Mouse (Mus musculus): ENCODE data around the gene Hist1h2ap. TPM values are rescaled to one million over a fixed set of nuclear protein-coding genes. Genes with fewer than 3 reads are reported as not detected.
A peak's percentile ranks its signal among the peaks of the same experiment; 100 is the strongest.
"Not testable (repeated sequence)": the region's sequence is repeated elsewhere in the genome, so short reads cannot be mapped to it uniquely, and the experiment has no call there.

Gene Hist1h2ap
- polyA plus RNA-seq, 1 experiment = 102 TPM

DNA sequence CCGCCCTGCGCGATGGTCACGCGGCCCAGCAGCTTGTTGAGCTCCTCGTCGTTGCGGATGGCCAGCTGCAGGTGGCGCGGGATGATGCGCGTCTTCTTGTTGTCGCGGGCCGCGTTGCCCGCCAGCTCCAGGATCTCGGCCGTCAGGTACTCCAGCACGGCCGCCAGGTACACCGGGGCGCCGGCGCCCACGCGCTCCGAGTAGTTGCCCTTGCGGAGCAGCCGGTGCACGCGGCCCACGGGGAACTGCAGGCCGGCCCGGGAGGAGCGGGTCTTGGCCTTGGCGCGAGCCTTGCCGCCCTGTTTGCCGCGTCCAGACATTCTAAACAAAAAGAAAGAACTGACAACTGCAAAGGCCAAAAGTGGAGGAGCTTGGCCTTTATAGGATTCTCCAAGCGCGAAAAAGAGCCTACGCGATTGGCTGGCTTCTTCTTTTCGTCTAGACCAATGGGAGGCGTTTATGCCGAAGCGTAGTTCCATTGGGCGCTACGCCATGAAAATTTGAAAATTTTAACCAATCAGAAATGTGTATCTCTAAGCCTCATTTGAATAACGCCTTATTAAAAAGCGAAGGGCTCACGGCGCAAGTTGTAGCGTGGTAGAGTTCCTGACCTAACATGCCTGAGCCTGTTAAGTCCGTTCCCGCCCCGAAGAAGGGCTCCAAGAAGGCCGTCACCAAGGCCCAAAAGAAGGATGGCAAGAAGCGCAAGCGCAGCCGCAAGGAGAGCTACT lies 46.2 kb downstream of the Hist1h2ap start, which contains the start of the genes Hist1h2an and Hist1h2bp:
Gene Hist1h2an (minus strand): TSS at position 320 of the 731 bp plus-strand sequence.
Gene Hist1h2bp (plus strand): TSS at position 563 of the 731 bp plus-strand sequence.
- H3K4me1 ChIP-seq (ENCODE audit: control insufficient read depth, insufficient read depth, low read length) = not testable (repeated sequence)
- peak; percentile 95 for TF ChIP-seq POLR2A (IDR thresholded peaks at IDR 0.05; ENCODE audit: borderline replicate concordance, control insufficient read depth, low read depth, low read length)
- Histone ChIP-seq H3K4me3 (replicated peaks; ENCODE audit: control insufficient read depth, low read depth, low read length) (peak within 1 kb of the TSS; percentile 63), H3K27ac (ENCODE audit: control insufficient read depth, insufficient read depth, low read depth, low read length, poor library complexity) (peak within 1 kb of the TSS; percentile 96)
- under 1% methylated on average over 40 of the region's 63 CpGs for WGBS

DNA sequence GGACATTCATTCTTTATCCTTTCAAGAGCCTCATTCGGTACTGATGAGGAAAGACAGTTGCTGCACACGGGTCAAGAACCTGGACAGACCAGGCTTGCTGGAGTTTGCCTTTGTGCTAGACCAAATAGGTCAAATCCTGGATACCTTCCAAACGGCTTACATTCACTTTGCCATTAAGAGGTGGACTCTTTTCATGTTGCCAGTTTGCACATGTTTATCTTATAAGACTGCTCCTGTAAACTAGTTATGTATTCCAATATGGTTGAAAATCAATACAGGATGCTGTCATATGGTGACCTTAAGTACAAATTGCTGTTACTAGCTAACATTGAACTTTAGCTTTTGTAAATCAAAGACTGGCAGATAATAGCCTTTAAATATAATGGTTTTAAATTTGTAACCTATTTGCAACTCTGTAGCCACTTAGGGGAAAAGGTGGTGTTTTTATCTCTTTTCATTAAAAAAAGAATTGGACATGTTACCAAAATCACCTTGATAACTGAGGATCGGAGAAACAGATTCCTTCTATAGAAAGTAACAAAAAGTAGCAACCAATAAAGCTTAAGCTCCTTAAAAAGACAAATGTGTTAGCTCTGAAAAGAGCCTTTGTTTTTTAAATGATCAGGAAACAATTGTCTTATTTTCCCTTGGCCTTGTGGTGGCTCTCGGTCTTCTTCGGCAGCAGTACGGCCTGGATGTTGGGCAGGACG lies 47.0 kb downstream of the Hist1h2ap start:
- WGBS = 13% methylated on average over 8 of the region's 8 CpGs
- H3K4me1 ChIP-seq (ENCODE audit: control insufficient read depth, insufficient read depth, low read length) = peaks cover 3% of the 10 kb centered on the region; the same call in 1 of the 2 replicates
- H3K27ac ChIP-seq (ENCODE audit: control insufficient read depth, insufficient read depth, low read depth, low read length, poor library complexity) = peak overlapping the region; percentile 96
- H3K4me3 ChIP-seq (replicated peaks; ENCODE audit: control insufficient read depth, low read depth, low read length) = peak overlapping the region; percentile 63
- TF ChIP-seq CTCF (IDR thresholded peaks at IDR 0.05; ENCODE audit: control insufficient read depth, insufficient read depth, low read length) (no peak), POLR2A (IDR thresholded peaks at IDR 0.05; ENCODE audit: borderline replicate concordance, control insufficient read depth, low read depth, low read length) (no peak)

DNA sequence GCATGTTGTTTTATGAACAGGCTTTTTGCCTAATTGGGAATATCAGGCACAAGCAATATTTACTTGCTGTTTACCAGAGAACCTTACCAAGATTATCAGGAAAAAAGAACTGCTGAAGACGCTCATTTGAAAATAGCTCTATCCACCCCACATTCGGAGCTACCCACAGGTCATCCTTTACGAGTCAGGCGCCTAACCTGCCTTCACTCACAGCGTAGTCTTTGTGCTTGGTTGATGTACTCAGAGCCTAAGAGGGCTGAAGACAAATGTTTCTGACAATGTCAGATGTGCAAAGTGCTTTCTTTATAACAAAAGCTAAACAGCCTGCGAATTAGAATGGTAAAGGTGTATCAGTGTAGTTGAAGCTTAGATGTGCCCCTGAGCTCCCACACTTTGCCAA lies 49.0 kb downstream of the Hist1h2ap start:
- TF ChIP-seq CTCF (IDR thresholded peaks at IDR 0.05; ENCODE audit: control insufficient read depth, insufficient read depth, low read length) (no peak), POLR2A (IDR thresholded peaks at IDR 0.05; ENCODE audit: borderline replicate concordance, control insufficient read depth, low read depth, low read length) (no peak)
- Histone ChIP-seq H3K27ac (ENCODE audit: control insufficient read depth, insufficient read depth, low read depth, low read length, poor library complexity) (peak overlapping the region; percentile 94; the same call in 1 of the 2 replicates), H3K4me1 (ENCODE audit: control insufficient read depth, insufficient read depth, low read length) (peaks cover 3% of the 10 kb centered on the region; the same call in 1 of the 2 replicates), H3K4me3 (replicated peaks; ENCODE audit: control insufficient read depth, low read depth, low read length) (no peak overlapping the region)
- WGBS = 72% methylated on average over 6 of the region's 6 CpGs

DNA sequence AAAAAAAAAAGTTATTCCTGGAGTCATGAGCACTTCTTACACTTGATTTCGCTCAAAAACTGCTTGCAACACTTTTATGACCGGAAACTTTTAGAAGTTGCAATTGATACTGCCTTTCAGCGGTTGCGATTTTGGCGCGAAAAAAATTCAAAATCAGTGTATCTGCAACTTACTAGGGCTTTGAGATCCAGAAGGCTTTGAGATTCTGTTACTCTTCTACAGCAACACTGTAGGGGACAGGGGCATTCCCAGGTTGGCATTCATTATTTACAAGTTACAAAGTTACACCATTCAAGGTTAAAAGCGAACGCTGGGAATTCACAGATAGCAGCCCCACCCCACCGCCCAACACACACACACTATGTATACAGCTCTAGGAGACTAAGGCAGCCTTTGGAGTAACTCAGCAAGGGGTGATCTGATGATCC lies 49.6 kb downstream of the Hist1h2ap start:
- peaks cover 3% of the 10 kb centered on the region; the same call in 1 of the 2 replicates for H3K4me1 ChIP-seq (ENCODE audit: control insufficient read depth, insufficient read depth, low read length)
- H3K27ac ChIP-seq (ENCODE audit: control insufficient read depth, insufficient read depth, low read depth, low read length, poor library complexity) = peak overlapping the region; percentile 94
- TF ChIP-seq POLR2A (IDR thresholded peaks at IDR 0.05; ENCODE audit: borderline replicate concordance, control insufficient read depth, low read depth, low read length) = no peak
- no peak for TF ChIP-seq CTCF (IDR thresholded peaks at IDR 0.05; ENCODE audit: control insufficient read depth, insufficient read depth, low read length)
- 7% methylated on average over 9 of the region's 9 CpGs for WGBS
- peak overlapping the region; percentile 18 for H3K4me3 ChIP-seq (replicated peaks; ENCODE audit: control insufficient read depth, low read depth, low read length)

DNA sequence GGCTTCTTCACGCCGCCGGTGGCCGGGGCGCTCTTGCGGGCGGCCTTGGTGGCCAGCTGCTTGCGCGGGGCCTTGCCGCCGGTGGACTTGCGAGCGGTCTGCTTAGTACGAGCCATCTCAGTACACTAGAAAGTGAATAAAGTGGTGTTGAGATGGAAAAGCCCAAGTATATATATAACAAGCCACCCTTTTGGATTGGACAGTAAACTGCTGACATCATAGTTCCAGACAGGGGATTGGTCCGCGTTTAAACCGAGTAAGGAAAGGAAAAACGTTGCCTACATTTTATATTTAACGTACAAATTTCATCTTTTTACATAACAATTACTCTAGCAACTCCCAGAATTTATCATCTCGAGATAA lies 50.1 kb downstream of the Hist1h2ap start, which contains the start of gene Hist1h3i:
Gene Hist1h3i (minus strand): TSS at position 116 of the 363 bp plus-strand sequence.
- TF ChIP-seq CTCF (IDR thresholded peaks at IDR 0.05; ENCODE audit: control insufficient read depth, insufficient read depth, low read length) = no peak
- TF ChIP-seq POLR2A (IDR thresholded peaks at IDR 0.05; ENCODE audit: borderline replicate concordance, control insufficient read depth, low read depth, low read length) = no peak
- peak within 1 kb of the TSS; percentile 98 for H3K27ac ChIP-seq (ENCODE audit: control insufficient read depth, insufficient read depth, low read depth, low read length, poor library complexity)
- peaks cover 3% of the 10 kb centered on the region; the same call in 1 of the 2 replicates for H3K4me1 ChIP-seq (ENCODE audit: control insufficient read depth, insufficient read depth, low read length)
- 0% methylated on average over 20 of the region's 20 CpGs for WGBS
- peak within 1 kb of the TSS; percentile 63 for H3K4me3 ChIP-seq (replicated peaks; ENCODE audit: control insufficient read depth, low read depth, low read length)

Other genes with a start within 250 kb of the Hist1h2ap start
- not detected in 2 replicates for gene Olfr1362, start 219.5 kb downstream of the Hist1h2ap start, polyA plus RNA-seq (2011; ENCODE audit: insufficient read depth, insufficient read length, low replicate concordance, missing spikeins)
- gene Olfr11, start 191.0 kb downstream of the Hist1h2ap start, polyA plus RNA-seq (2011; ENCODE audit: insufficient read depth, insufficient read length, low replicate concordance, missing spikeins) = not detected in 2 replicates
- gene Olfr1361, start 170.1 kb downstream of the Hist1h2ap start, polyA plus RNA-seq (2011; ENCODE audit: insufficient read depth, insufficient read length, low replicate concordance, missing spikeins) = not detected in 2 replicates
- not detected in 2 replicates for gene Olfr1360, start 156.1 kb downstream of the Hist1h2ap start, polyA plus RNA-seq (2011; ENCODE audit: insufficient read depth, insufficient read length, low replicate concordance, missing spikeins)
- not detected in 2 replicates for gene Olfr1359, start 135.4 kb downstream of the Hist1h2ap start, polyA plus RNA-seq (2011; ENCODE audit: insufficient read depth, insufficient read length, low replicate concordance, missing spikeins)
- gene Hist1h2bl, start 117.4 kb downstream of the Hist1h2ap start, polyA plus RNA-seq (2011; ENCODE audit: insufficient read depth, insufficient read length, low replicate concordance, missing spikeins) = 28.9 and 65.7 TPM in 2 replicates
- 19.2 and 21.1 TPM in 2 replicates for gene Hist1h2ai, start 117.1 kb downstream of the Hist1h2ap start, polyA plus RNA-seq (2011; ENCODE audit: insufficient read depth, insufficient read length, low replicate concordance, missing spikeins)
- 49.7 and 178 TPM in 2 replicates for gene Hist1h3h, start 115.8 kb downstream of the Hist1h2ap start, polyA plus RNA-seq (2011; ENCODE audit: insufficient read depth, insufficient read length, low replicate concordance, missing spikeins)
- 19.6 and 68.6 TPM in 2 replicates for gene Hist1h2bm, start 111.5 kb downstream of the Hist1h2ap start, polyA plus RNA-seq (2011; ENCODE audit: insufficient read depth, insufficient read length, low replicate concordance, missing spikeins)
- 47.4 and 58.6 TPM in 2 replicates for gene Hist1h4j, start 98.4 kb downstream of the Hist1h2ap start, polyA plus RNA-seq (2011; ENCODE audit: insufficient read depth, insufficient read length, low replicate concordance, missing spikeins)
- gene Hist1h4k, start 83.0 kb downstream of the Hist1h2ap start, polyA plus RNA-seq (2011; ENCODE audit: insufficient read depth, insufficient read length, low replicate concordance, missing spikeins) = 358 and 477 TPM in 2 replicates
- 25.2 and 61.7 TPM in 2 replicates for gene Hist1h2ak, start 79.7 kb downstream of the Hist1h2ap start, polyA plus RNA-seq (2011; ENCODE audit: insufficient read depth, insufficient read length, low replicate concordance, missing spikeins)
- 98.2 and 195 TPM in 2 replicates for gene Hist1h2bn, start 79.4 kb downstream of the Hist1h2ap start, polyA plus RNA-seq (2011; ENCODE audit: insufficient read depth, insufficient read length, low replicate concordance, missing spikeins)
- 99.1 and 123 TPM in 2 replicates for gene Hist1h1b, start 52.9 kb downstream of the Hist1h2ap start, polyA plus RNA-seq (2011; ENCODE audit: insufficient read depth, insufficient read length, low replicate concordance, missing spikeins)
- gene Hist1h3i, start 50.1 kb downstream of the Hist1h2ap start, polyA plus RNA-seq (2011; ENCODE audit: insufficient read depth, insufficient read length, low replicate concordance, missing spikeins) = 34.1 TPM in 1 of 2 replicates, not detected in the other
- 14.9 and 15.3 TPM in 2 replicates for gene Hist1h2an, start 46.3 kb downstream of the Hist1h2ap start, polyA plus RNA-seq (2011; ENCODE audit: insufficient read depth, insufficient read length, low replicate concordance, missing spikeins)
- 31.5 and 33.4 TPM in 2 replicates for gene Hist1h2bp, start 46.0 kb downstream of the Hist1h2ap start, polyA plus RNA-seq (2011; ENCODE audit: insufficient read depth, insufficient read length, low replicate concordance, missing spikeins)
- 27.5 and 42.9 TPM in 2 replicates for gene Hist1h2bq, start 23.3 kb downstream of the Hist1h2ap start, polyA plus RNA-seq (2011; ENCODE audit: insufficient read depth, insufficient read length, low replicate concordance, missing spikeins)
- 5.1 TPM in 1 of 2 replicates, not detected in the other for gene Hist1h2ao, start 23.0 kb downstream of the Hist1h2ap start, polyA plus RNA-seq (2011; ENCODE audit: insufficient read depth, insufficient read length, low replicate concordance, missing spikeins)
- gene Hist1h4m, start 21.8 kb downstream of the Hist1h2ap start, polyA plus RNA-seq (2011; ENCODE audit: insufficient read depth, insufficient read length, low replicate concordance, missing spikeins) = 157 and 288 TPM in 2 replicates
- gene Hist1h4n, start 1.3 kb downstream of the Hist1h2ap start, polyA plus RNA-seq (2011; ENCODE audit: insufficient read depth, insufficient read length, low replicate concordance, missing spikeins) = 79.8 and 313 TPM in 2 replicates
- gene Hist1h2br, start 236 bp upstream of the Hist1h2ap start, polyA plus RNA-seq (2011; ENCODE audit: insufficient read depth, insufficient read length, low replicate concordance, missing spikeins) = 36.9 and 43.8 TPM in 2 replicates
- gene Zfp184, start 111.6 kb upstream of the Hist1h2ap start, polyA plus RNA-seq (2011; ENCODE audit: insufficient read depth, insufficient read length, low replicate concordance, missing spikeins) = 1.4 and 2.5 TPM in 2 replicates
- gene Pom121l2, start 147.7 kb upstream of the Hist1h2ap start, polyA plus RNA-seq (2011; ENCODE audit: insufficient read depth, insufficient read length, low replicate concordance, missing spikeins) = not detected in 2 replicates
- gene Prss16, start 176.2 kb upstream of the Hist1h2ap start, polyA plus RNA-seq (2011; ENCODE audit: insufficient read depth, insufficient read length, low replicate concordance, missing spikeins) = 3.9 and 10.0 TPM in 2 replicates
- gene Hist1h2ah, start 202.1 kb upstream of the Hist1h2ap start, polyA plus RNA-seq (2011; ENCODE audit: insufficient read depth, insufficient read length, low replicate concordance, missing spikeins) = 31.8 and 40.4 TPM in 2 replicates
- gene Hist1h2bk, start 202.4 kb upstream of the Hist1h2ap start, polyA plus RNA-seq (2011; ENCODE audit: insufficient read depth, insufficient read length, low replicate concordance, missing spikeins) = 109 and 137 TPM in 2 replicates
- gene Hist1h4i, start 207.9 kb upstream of the Hist1h2ap start, polyA plus RNA-seq (2011; ENCODE audit: insufficient read depth, insufficient read length, low replicate concordance, missing spikeins) = 144 and 216 TPM in 2 replicates
- 11.7 and 42.0 TPM in 2 replicates for gene Hist1h2ag, start 209.4 kb upstream of the Hist1h2ap start, polyA plus RNA-seq (2011; ENCODE audit: insufficient read depth, insufficient read length, low replicate concordance, missing spikeins)
- 40.5 and 87.9 TPM in 2 replicates for gene Hist1h2bj, start 209.7 kb upstream of the Hist1h2ap start, polyA plus RNA-seq (2011; ENCODE audit: insufficient read depth, insufficient read length, low replicate concordance, missing spikeins)